Mouse (Mus musculus) small intestine, adult 2 months (tissue): ENCODE data around the gene Cntrl. TPM values are rescaled to one million over a fixed set of nuclear protein-coding genes. Genes with fewer than 3 reads are reported as not detected.

Experiments
- H3K27ac ChIP-seq: fragments of 200-500 bp; 2 replicates; pipeline ENCODE4 v1.5.1; 2012; ENCODE audit warnings: low read depth, low read length, control low read depth, inconsistent platforms; ENCODE audit not compliant: insufficient read depth
- H3K27me3 ChIP-seq: fragments of 200-500 bp; 2 replicates; pipeline ENCODE4 v1.6.1; 2012; ENCODE audit warnings: mild to moderate bottlenecking, moderate library complexity, low read length, inconsistent platforms; ENCODE audit not compliant: control insufficient read depth, insufficient read depth
- H3K36me3 ChIP-seq: fragments of 200-500 bp; 2 replicates; pipeline ENCODE4 v1.6.1; 2012; ENCODE audit warnings: mild to moderate bottlenecking, low read length, control low read depth, inconsistent platforms; ENCODE audit not compliant: control insufficient read depth, insufficient read depth
- H3K4me1 ChIP-seq: fragments of 200-500 bp; 2 replicates; pipeline ENCODE4 v1.6.1; 2012; ENCODE audit warnings: low read length, inconsistent platforms, mixed read lengths; ENCODE audit not compliant: control insufficient read depth, insufficient read depth, insufficient read length
- H3K4me3 ChIP-seq: fragments of 200-500 bp; 2 replicates; pipeline ENCODE4 v1.5.1; 2012; ENCODE audit warnings: low read depth, mild to moderate bottlenecking, control low read depth, inconsistent platforms, low read length, moderate library complexity
- CTCF ChIP-seq: fragments of 200-500 bp; IDR thresholded peaks from 2 replicates; pipeline ENCODE4 v1.5.1; 2012; ENCODE audit warnings: low read depth, mild to moderate bottlenecking, control low read depth, inconsistent platforms, low read length, moderate library complexity, mixed read lengths; ENCODE audit not compliant: insufficient replicate concordance, insufficient read length; ENCODE audit errors: extremely low read depth
- POLR2A ChIP-seq: fragments of 200-500 bp; IDR thresholded peaks from 2 replicates; pipeline ENCODE4 v1.6.1; 2012; ENCODE audit warnings: low read depth, mild to moderate bottlenecking, control low read depth, inconsistent platforms, low read length, moderate library complexity
- WGBS: fragments of 180-500 bp; shearing (Covaris S2); methylation state at CpG from one replicate; pipeline ENCODE4 v1.1.7; 2018; 5-methylcytosine and 5-hydroxymethylcytosine counted together
- polyA plus RNA-seq: library from polyadenylated mRNA; depleted of rRNA; stranded (reverse); fragments of >200 nt; gene quantifications from 2 replicates; pipeline ENCODE4 v1.2.3, GENCODE M21; 2012

Cntrl gene
- polyA plus RNA-seq, 1 experiment, result 5.2 TPM

DNA sequence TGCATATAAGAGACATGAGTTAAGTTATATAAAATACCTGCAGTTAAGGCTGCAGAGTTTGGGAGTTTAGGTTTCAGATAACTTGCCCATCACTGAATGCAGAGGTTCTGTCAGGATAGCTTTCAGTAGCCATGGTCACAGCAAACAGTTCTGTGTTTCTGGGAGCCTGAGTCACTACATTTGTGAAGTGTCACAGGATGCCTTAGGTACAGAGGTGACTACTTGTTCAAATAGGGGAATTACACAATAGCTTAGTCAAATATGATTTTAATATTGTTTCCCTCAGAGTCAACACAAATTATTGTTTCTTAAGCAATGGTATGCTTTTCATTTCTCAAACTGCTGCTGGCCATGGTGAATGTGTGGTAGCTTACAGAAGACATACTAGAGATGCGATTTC, 40.2 kb upstream of the Cntrl start:
- no peak overlapping the region for H3K27ac ChIP-seq
- 93% methylated on average over 1 of the region's 1 CpGs for WGBS

DNA sequence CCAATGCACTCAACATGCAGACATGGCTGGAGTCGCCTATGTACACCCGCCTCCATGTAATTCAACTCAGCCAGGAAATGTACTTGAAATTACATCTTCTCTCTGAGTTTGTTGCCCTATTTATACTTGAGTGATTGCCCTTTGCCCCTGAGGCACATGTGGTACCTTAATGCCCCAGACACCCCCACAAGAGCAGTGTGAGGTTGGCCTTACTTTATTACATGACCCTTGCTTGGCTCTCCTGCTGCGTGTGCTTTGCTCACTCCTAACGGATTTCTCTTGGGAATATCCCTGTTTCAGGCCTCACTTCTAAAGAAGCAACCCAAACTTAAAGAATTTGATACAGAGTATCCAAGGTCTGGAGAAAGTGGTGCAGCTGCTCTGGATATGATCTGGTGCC, 39.0 kb upstream of the Cntrl start:
- no peak overlapping the region for H3K4me3 ChIP-seq
- H3K4me1 ChIP-seq, result peaks cover 3% of the 10 kb centered on the region; the same call in 1 of the 2 replicates
- H3K27me3 ChIP-seq, result no peaks in the 10 kb centered on the region
- H3K27ac ChIP-seq, result no peak overlapping the region
- WGBS, result 81% methylated on average over 4 of the region's 4 CpGs
- H3K36me3 ChIP-seq, result no peaks in the 10 kb centered on the region
- TF ChIP-seq POLR2A (no peak), CTCF (no peak)

More for the DNA sequence above, 40.2 kb upstream of the Cntrl start:
- Histone ChIP-seq H3K4me3 (no peak overlapping the region), H3K36me3 (no peaks in the 10 kb centered on the region), H3K27me3 (no peaks in the 10 kb centered on the region), H3K4me1 (no peaks in the 10 kb centered on the region)
- TF ChIP-seq POLR2A (no peak), CTCF (no peak)

DNA sequence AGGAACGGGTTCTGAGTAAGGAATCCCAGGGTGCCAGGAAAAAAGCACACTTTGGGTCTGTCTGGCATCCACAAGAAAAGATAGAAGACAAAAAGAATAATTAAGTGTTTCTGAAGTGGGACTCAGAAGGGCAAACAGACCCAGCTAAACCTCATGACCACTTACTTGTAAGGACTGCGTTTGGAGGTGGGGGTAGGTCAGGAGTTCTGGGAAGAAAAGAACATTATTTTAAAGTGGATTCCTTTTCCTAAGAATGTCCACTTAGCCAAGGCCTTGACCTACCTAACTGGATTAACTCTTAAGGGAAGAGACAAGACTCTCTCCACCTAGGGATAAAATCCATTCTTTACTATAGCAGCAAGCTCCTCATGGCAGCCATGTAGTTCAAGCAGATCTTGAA, 36.7 kb upstream of the Cntrl start:
- Histone ChIP-seq H3K4me3 (no peak overlapping the region), H3K4me1 (peaks cover 3% of the 10 kb centered on the region; the same call in 1 of the 2 replicates), H3K36me3 (no peaks in the 10 kb centered on the region), H3K27ac (no peak overlapping the region), H3K27me3 (no peaks in the 10 kb centered on the region)
- 82% methylated on average over 2 of the region's 2 CpGs for WGBS
- TF ChIP-seq POLR2A, result no peak
- no peak for TF ChIP-seq CTCF

DNA sequence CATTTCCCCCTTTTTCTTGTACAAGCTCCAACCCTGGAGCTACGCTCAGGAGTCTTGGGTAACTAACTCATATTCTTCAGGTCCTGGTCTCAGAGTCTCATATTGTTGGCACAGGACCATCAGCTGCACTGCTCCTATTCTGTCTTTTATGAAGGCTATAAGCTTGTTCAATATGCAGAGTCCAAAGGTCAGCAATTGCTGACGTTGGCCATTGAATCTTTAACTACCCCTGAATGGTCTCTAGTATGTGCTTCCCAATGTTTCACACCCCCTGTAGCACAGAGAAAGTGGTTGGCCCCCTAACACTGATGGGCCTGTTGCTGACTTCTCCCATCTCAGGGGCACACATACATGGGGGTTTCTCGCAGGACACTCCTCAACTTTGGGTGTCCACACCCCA, 35.0 kb upstream of the Cntrl start:
- no peaks in the 10 kb centered on the region for H3K27me3 ChIP-seq
- no peak overlapping the region for H3K27ac ChIP-seq
- H3K4me3 ChIP-seq, result no peak overlapping the region
- WGBS, result 34% methylated on average over 3 of the region's 3 CpGs
- H3K36me3 ChIP-seq, result no peaks in the 10 kb centered on the region
- TF ChIP-seq CTCF (no peak), POLR2A (no peak)
- H3K4me1 ChIP-seq, result peaks cover 3% of the 10 kb centered on the region; the same call in 1 of the 2 replicates

DNA sequence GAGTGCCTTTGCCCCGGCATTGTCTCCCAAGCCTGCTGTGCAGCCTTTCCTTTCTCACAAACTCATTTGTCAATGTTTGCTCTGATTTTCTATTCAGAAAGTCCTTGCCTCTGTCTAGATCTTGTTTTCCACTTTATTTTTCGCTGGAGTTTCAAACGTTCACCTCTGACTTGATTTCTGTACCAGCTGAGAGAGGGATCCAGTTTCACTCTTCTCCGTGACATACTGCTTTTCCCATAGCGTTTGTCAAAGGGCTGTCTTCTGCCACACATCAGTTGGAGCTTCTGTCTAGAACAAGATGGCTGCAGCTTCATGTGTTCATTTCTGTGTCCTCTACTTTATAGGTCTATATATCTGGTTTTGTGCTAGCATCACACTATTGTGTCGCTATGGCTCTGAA, 30.1 kb upstream of the Cntrl start:
- no peak overlapping the region for H3K27ac ChIP-seq
- H3K4me1 ChIP-seq, result peaks cover 3% of the 10 kb centered on the region; the same call in 1 of the 2 replicates
- no peak for TF ChIP-seq POLR2A
- no peak for TF ChIP-seq CTCF
- no peak overlapping the region for H3K4me3 ChIP-seq
- no peaks in the 10 kb centered on the region for H3K27me3 ChIP-seq
- WGBS, result 74% methylated on average over 6 of the region's 6 CpGs
- no peaks in the 10 kb centered on the region for H3K36me3 ChIP-seq

DNA sequence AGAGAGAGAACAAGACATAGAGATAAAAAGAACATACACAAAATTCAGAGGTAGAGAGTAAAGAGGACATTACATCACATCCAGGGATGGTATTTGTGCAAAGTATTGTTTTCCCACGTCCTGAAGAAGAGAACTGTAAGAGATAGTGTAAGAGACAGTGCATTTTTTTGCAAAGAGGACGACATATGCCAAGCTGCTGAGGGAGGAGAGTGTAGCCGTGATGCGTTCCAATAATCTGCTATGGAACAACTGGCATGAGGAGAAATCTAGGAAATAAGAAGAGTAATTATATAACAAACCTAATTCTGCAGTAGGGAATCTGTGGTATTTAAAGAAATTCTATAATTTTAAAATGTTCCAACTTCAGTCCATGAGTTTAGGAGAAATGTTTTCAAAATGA, 21.9 kb upstream of the Cntrl start:
- WGBS, result 83% methylated on average over 4 of the region's 4 CpGs
- no peak overlapping the region for H3K4me3 ChIP-seq

DNA sequence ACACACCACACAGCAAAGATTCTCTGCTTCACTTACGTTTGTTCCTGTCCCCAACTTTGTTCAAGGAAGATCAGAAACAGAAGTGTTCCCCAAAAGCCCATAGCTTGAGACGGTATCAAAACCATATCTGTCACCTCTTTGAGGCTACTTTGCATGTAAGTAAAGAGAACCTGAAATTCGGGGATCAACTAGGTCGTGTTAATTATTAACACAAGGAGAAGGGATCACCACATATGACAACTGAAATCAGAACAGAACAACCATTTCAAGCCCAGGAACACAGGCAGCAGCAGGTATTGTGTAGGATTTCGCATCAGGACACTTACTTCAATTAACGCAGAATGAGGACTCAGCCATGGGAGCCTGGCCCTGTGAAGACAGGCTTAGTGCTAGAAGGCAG, 8.8 kb upstream of the Cntrl start:
- H3K36me3 ChIP-seq, result no peaks in the 10 kb centered on the region
- TF ChIP-seq POLR2A (no peak), CTCF (no peak)
- WGBS, result 54% methylated on average over 6 of the region's 6 CpGs
- H3K27me3 ChIP-seq, result no peaks in the 10 kb centered on the region
- H3K4me3 ChIP-seq, result no peak overlapping the region
- H3K4me1 ChIP-seq, result no peaks in the 10 kb centered on the region
- H3K27ac ChIP-seq, result no peak overlapping the region

More for the DNA sequence above, 21.9 kb upstream of the Cntrl start:
- Histone ChIP-seq H3K4me1 (no peaks in the 10 kb centered on the region), H3K27ac (no peak overlapping the region), H3K27me3 (no peaks in the 10 kb centered on the region), H3K36me3 (no peaks in the 10 kb centered on the region)
- TF ChIP-seq POLR2A (no peak), CTCF (no peak)

DNA sequence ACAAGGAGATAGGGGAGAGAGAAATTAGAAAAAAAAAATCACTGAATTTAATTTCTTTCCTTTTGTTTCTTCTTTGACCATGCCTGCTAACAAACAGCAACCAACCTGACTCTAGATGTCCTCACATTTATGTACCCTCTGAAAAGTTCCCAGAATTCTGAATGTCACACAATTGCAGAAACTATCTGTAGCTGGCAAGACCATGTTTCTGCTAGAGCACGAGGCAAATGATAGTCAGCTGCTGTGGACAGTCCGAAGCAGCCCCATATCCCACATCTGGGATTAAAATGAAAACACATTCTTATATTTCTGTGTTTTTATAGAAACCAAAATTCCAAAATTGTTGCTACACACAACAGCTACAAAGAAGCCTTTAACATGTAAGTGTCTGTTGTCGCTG, 7.8 kb upstream of the Cntrl start, which contains the start of gene AI182371:
AI182371 (minus strand) TSS at position 101 of the 400 bp plus-strand sequence.
- no peaks in the 10 kb centered on the region for H3K36me3 ChIP-seq
- no peak within 1 kb of the TSS for H3K27ac ChIP-seq
- H3K27me3 ChIP-seq, result no peaks in the 10 kb centered on the region
- WGBS, result 96% methylated on average over 3 of the region's 3 CpGs
- no peaks in the 10 kb centered on the region for H3K4me1 ChIP-seq
- no peak for TF ChIP-seq CTCF
- TF ChIP-seq POLR2A, result no peak
- H3K4me3 ChIP-seq, result no peak within 1 kb of the TSS
